Mouse (Mus musculus) ES-E14 (cell line): ENCODE data around the gene Fermt3. TPM values are rescaled to one million over a fixed set of nuclear protein-coding genes. Genes with fewer than 3 reads are reported as not detected.
"Not testable (repeated sequence)": the region's sequence is repeated elsewhere in the genome, so short reads cannot be mapped to it uniquely, and the experiment has no call there.

Experiments used
- DNase-seq: peaks from one replicate; pipeline ENCODE4 v3.0.0-alpha.2; 2013; ENCODE audit warnings: low read depth, low spot score
- H3K27ac ChIP-seq: 2 replicates; pipeline ENCODE4 v1.5.1; 2012; ENCODE audit warnings: low read depth, mild to moderate bottlenecking, low read length, moderate library complexity, mixed read lengths; ENCODE audit not compliant: poor library complexity, insufficient read depth, severe bottlenecking
- H3K36me3 ChIP-seq: 2 replicates; pipeline ENCODE4 v1.6.1; 2012; ENCODE audit warnings: mild to moderate bottlenecking, low read length, moderate library complexity, mixed read lengths; ENCODE audit not compliant: control insufficient read depth, poor library complexity, insufficient read depth, severe bottlenecking
- H3K4me1 ChIP-seq, 2 experiments: fragments of 150-350 bp in 1 of 2; sonication (generic) in 1 of 2; 2 replicates each; pipeline ENCODE4 v1.6.1; 2012; ENCODE audit warnings: low read length in 2 of 2, mild to moderate bottlenecking in 1 of 2, mixed read lengths in 1 of 2; ENCODE audit not compliant: control insufficient read depth in 2 of 2, insufficient read depth in 2 of 2, poor library complexity in 1 of 2
- H3K4me3 ChIP-seq, 2 experiments: fragments of 150-350 bp in 1 of 2; sonication (generic) in 1 of 2; 2 replicates each; pipeline ENCODE4 v1.5.1; 2012; ENCODE audit warnings: low read length in 2 of 2, low read depth in 1 of 2, mild to moderate bottlenecking in 1 of 2, mixed read lengths in 1 of 2; ENCODE audit not compliant: insufficient read depth in 1 of 2, poor library complexity in 1 of 2, severe bottlenecking in 1 of 2
- H3K9ac ChIP-seq: 2 replicates; pipeline ENCODE4 v1.6.1; 2012; ENCODE audit warnings: low read depth, mild to moderate bottlenecking, low read length, mixed read lengths; ENCODE audit not compliant: poor library complexity, insufficient read depth, severe bottlenecking
- H3K9me3 ChIP-seq: fragments of 150-350 bp; sonication (generic); 2 replicates; pipeline ENCODE4 v1.6.1; 2012; ENCODE audit warnings: low read depth, mild to moderate bottlenecking, low read length; ENCODE audit not compliant: control insufficient read depth, insufficient read depth
- CHD2 ChIP-seq: IDR thresholded peaks from 2 replicates; pipeline ENCODE4 v1.6.1; 2014; ENCODE audit warnings: mild to moderate bottlenecking, low read depth, low read length, inconsistent platforms
- HCFC1 ChIP-seq: IDR thresholded peaks from 2 replicates; pipeline ENCODE4 v1.6.1; 2012; ENCODE audit warnings: low read length, inconsistent platforms, borderline replicate concordance; ENCODE audit not compliant: insufficient read depth
- MAFK ChIP-seq: IDR thresholded peaks from 2 replicates; pipeline ENCODE4 v1.6.1; 2014; ENCODE audit warnings: mild to moderate bottlenecking, low read depth, low read length, inconsistent platforms; ENCODE audit not compliant: insufficient read depth
- ZC3H11A ChIP-seq: IDR thresholded peaks from 2 replicates; pipeline ENCODE4 v1.6.1; 2012; ENCODE audit warnings: low read depth, mild to moderate bottlenecking, inconsistent platforms, low read length, borderline replicate concordance
- ZNF384 ChIP-seq: IDR thresholded peaks from 2 replicates; pipeline ENCODE4 v1.6.1; 2012; ENCODE audit warnings: low read depth, low read length, inconsistent platforms
- in situ Hi-C, 2 experiments: fragments of 600-800 bp; cut with MboI; formaldehyde crosslinking; loops; one replicate each; pipeline ENCODE4 v1.15.1; 2025; ENCODE audit warnings: low sequenced_read_pairs in 2 of 2, inconsistent platforms in 1 of 2; ENCODE audit not compliant: unreplicated experiment in 2 of 2
- total RNA-seq: library from RNA; depleted of rRNA; stranded (reverse); fragments of 300-350 nt; gene quantifications from 2 replicates; pipeline ENCODE4 v1.2.3, GENCODE M21; 2012

The Fermt3 gene
- total RNA-seq, 1 experiment = 2.6 TPM

GRCm38 (mm10) chr19:6994489-6994888, 24.8 kb downstream of the Fermt3 start:
- Histone ChIP-seq H3K9ac (0 out of 2 replicates have a peak overlapping the region, but pooled peaks have one; percentile 36), H3K9me3 (no peaks in the 10 kb centered on the region), H3K36me3 (peaks cover 13% of the 10 kb centered on the region), H3K4me1 (peaks cover 4 to 21% of the 10 kb centered on the region in 2 experiments; a peak in 3 of 4 replicates), H3K27ac (no peak overlapping the region), H3K4me3 (no peak overlapping the region)
- in situ Hi-C loops = no loop called here
- no peak for DNase-seq
- TF ChIP-seq ZNF384 (no peak), HCFC1 (no peak), CHD2 (no peak), MAFK (no peak), ZC3H11A (no peak)

GRCm38 (mm10) chr19:6994002-6994401, 25.3 kb downstream of the Fermt3 start:
- Histone ChIP-seq H3K27ac (no peak overlapping the region), H3K36me3 (peaks cover 11% of the 10 kb centered on the region), H3K9ac (no peak overlapping the region), H3K4me3 (no peak overlapping the region), H3K9me3 (no peaks in the 10 kb centered on the region), H3K4me1 (peaks cover 4 to 25% of the 10 kb centered on the region in 2 experiments; a peak in 3 of 4 replicates)
- DNase-seq = no peak
- in situ Hi-C loops = no loop called here
- TF ChIP-seq MAFK (no peak), HCFC1 (no peak), ZC3H11A (no peak), ZNF384 (no peak), CHD2 (no peak)

GRCm38 (mm10) chr19:6993011-6993770, 26.1 kb downstream of the Fermt3 start:
- TF ChIP-seq ZNF384 (no peak), MAFK (no peak), ZC3H11A (no peak), CHD2 (no peak), HCFC1 (no peak)
- in situ Hi-C loops = no loop called here
- peak overlapping the region; percentile 29 to 71; a peak in 2 of 4 replicates for H3K4me3 ChIP-seq
- H3K27ac ChIP-seq = peak overlapping the region; percentile 17; the same call in 1 of the 2 replicates
- H3K4me1 ChIP-seq = peaks cover 4 to 25% of the 10 kb centered on the region in 2 experiments; a peak in 3 of 4 replicates
- no peaks in the 10 kb centered on the region for H3K9me3 ChIP-seq
- peaks cover 5% of the 10 kb centered on the region; the same call in 1 of the 2 replicates for H3K36me3 ChIP-seq
- DNase-seq = no peak
- H3K9ac ChIP-seq = peak overlapping the region; percentile 28; the same call in 1 of the 2 replicates

- Histone ChIP-seq H3K27ac (peak within 1 kb of the TSS; percentile 17; the same call in 1 of the 2 replicates), H3K36me3 (no peaks in the 10 kb centered on the region), H3K9me3 (no peaks in the 10 kb centered on the region), H3K4me3 (peak within 1 kb of the TSS; percentile 61 to 71), H3K9ac (peak within 1 kb of the TSS; percentile 68), H3K4me1 (peaks cover 4 to 25% of the 10 kb centered on the region in 2 experiments; a peak in 3 of 4 replicates)
- TF ChIP-seq ZNF384 (no peak), ZC3H11A (no peak), HCFC1 (no peak), CHD2 (no peak), MAFK (no peak)
- DNase-seq = peak; percentile 98
- in situ Hi-C loops = no loop called here
Observed at GRCm38 (mm10) chr19:6992011-6992858, 27.0 kb downstream of the Fermt3 start, which contains the start of gene Dnajc4. TSS of gene Dnajc4 (minus strand) at chr19:6992572.

- H3K4me3 ChIP-seq, H3K36me3 ChIP-seq, DNase-seq, H3K9ac ChIP-seq, H3K27ac ChIP-seq, in situ Hi-C loops, H3K9me3 ChIP-seq: not testable (repeated sequence)
- H3K4me1 ChIP-seq = peaks cover 4 to 26% of the 10 kb centered on the region in 2 experiments; a peak in 3 of 4 replicates
Observed at GRCm38 (mm10) chr19:6991166-6991565, 28.1 kb downstream of the Fermt3 start.
